Mouse (Mus musculus) C2C12 (cell line): ENCODE results near the gene Sec14l2.

ENCODE experiments used
- CTCF ChIP-seq: IDR thresholded peaks from one replicate; pipeline ENCODE4 v1.5.1; 2011; ENCODE audit not compliant: control insufficient read depth, insufficient read depth, insufficient read length
- FOSL1 ChIP-seq: IDR thresholded peaks from one replicate; pipeline ENCODE4 v1.8.0; 2011; ENCODE audit warnings: mild to moderate bottlenecking, low read length; ENCODE audit not compliant: poor library complexity, insufficient read depth, severe bottlenecking
- MAX ChIP-seq: IDR thresholded peaks from one replicate; pipeline ENCODE4 v1.6.1; 2011; ENCODE audit warnings: mild to moderate bottlenecking, control low read depth
- MYOG ChIP-seq: IDR thresholded peaks from one replicate; pipeline ENCODE4 v1.6.1; 2011; ENCODE audit not compliant: control insufficient read depth, insufficient read length; ENCODE audit errors: extremely low read depth
- USF1 ChIP-seq: IDR thresholded peaks from one replicate; pipeline ENCODE4 v1.6.1; 2011; ENCODE audit warnings: low read depth, mild to moderate bottlenecking, control low read depth, moderate library complexity

- no peak for TF ChIP-seq CTCF
- no peak for TF ChIP-seq MAX
- no peak for TF ChIP-seq USF1
- no peak for TF ChIP-seq FOSL1
- TF ChIP-seq MYOG = no peak
Measured at GRCm38 (mm10) chr11:4078267-4078933, 44.8 kb downstream of the Sec14l2 start.
